Mouse (Mus musculus): ENCODE results near the gene Ces2e. TPM values are rescaled to one million over a fixed set of nuclear protein-coding genes. Genes with fewer than 3 reads are reported as not detected.
"Not testable (repeated sequence)": the region's sequence is repeated elsewhere in the genome, so short reads cannot be mapped to it uniquely, and the experiment has no call there.

Ces2e gene
- total RNA-seq (2014; rRNA removed), result not detected in 2 replicates
- not detected in 2 replicates for polyA plus RNA-seq (2015; fragmentation: Nextera tagmentation; extraction: Ambion mirVana)

DNA sequence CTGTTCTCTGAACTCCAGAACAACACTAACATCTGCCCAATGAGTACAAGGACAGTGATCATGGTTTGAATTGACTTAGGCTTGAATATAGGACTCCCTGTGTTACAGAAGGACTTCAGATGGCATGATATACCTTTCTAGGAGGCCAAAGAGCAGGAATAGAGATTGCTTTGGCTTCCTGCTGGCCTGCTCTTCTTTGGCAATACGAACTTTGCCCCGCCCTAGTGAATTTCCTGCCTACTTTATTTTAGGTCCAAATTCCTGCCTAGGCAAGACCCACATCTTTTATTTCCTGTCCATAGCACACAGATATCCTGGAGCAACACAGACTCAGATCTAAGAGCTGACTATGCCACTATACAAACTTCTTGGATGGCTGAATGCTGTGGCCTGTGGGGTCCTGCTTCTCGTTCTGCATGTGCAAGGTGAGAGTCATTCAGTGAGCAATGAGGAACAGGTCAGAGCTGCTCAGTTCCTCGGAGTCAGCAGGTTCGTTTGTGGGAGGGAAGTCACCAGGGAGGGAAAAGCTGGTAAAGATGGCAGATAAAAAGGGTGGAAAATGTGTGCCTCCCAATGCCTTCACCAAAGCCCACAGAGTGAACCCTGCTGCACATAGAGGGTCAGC, at the start of gene Ces2e:
Gene Ces2e, plus strand, starts transcription at position 289 of the 625 bp plus-strand sequence.
- H3K4me2 ChIP-seq (ENCODE audit: low read depth, low read length, poor library complexity, severe bottlenecking), result no peak within 1 kb of the TSS
- no peak within 1 kb of the TSS for H3K9ac ChIP-seq (replicated peaks; ENCODE audit: low read length, poor library complexity, severe bottlenecking)
- no peak within 1 kb of the TSS for H3K4me3 ChIP-seq (ENCODE audit: low read depth, low read length)
- 69% methylated on average over 5 of the region's 5 CpGs for WGBS
- no peak for DNase-seq (ENCODE audit: low spot score)
- H3K36me3 ChIP-seq (ENCODE audit: insufficient read depth, low read length), result no peaks in the 10 kb centered on the region
- no peaks in the 10 kb centered on the region for H3K9me3 ChIP-seq (ENCODE audit: low read length)
- H3K27ac ChIP-seq (ENCODE audit: low read depth, low read length), result no peak within 1 kb of the TSS
- no peak for TF ChIP-seq CTCF (IDR thresholded peaks at IDR 0.05)
- no peak for ATAC-seq (ENCODE audit: low FRiP score)
- no peaks in the 10 kb centered on the region for H3K27me3 ChIP-seq (ENCODE audit: insufficient read depth, low read length)
- no peaks in the 10 kb centered on the region for H3K4me1 ChIP-seq (ENCODE audit: insufficient read depth, low read length)

DNA sequence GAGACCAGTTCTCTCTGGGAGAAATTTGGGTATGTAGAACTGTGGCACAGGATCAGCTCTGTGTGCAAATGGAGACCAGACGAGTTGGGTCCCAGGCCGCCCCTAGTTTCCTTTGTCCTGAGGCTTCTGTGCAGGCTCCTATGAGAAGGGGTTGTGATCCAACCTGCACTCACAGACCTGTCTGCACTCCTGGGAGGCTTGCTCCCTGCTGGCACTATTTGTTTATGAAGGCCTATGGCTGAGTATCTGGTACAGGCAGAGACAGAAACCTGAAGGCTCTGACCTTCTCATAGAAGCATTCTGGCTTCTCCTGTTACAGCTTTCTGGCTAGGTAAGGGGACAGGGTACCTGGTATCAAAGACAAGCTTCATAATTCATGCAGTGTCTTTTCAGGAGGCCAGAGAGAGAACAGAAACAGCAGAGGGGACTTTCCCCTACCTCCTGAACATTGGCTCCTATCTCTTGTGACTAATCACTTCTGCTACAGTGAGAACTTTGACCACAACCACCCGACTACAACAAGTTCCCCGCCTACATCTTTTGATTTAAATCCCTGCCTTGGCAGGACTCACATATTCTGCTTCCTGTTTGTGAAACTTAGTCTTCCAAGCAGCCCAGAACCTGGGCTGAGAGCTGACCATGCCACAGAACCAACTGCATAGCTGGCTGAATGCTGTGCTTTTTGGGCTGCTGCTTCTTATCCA, 39.7 kb upstream of the Ces2e start:
- not testable (repeated sequence) for H3K27ac ChIP-seq (ENCODE audit: low read depth, low read length); ATAC-seq (ENCODE audit: low FRiP score); H3K4me2 ChIP-seq (ENCODE audit: low read depth, low read length, poor library complexity, severe bottlenecking); H3K9me3 ChIP-seq (ENCODE audit: low read length); H3K9ac ChIP-seq (replicated peaks; ENCODE audit: low read length, poor library complexity, severe bottlenecking); H3K4me3 ChIP-seq (ENCODE audit: low read depth, low read length); H3K4me1 ChIP-seq (ENCODE audit: insufficient read depth, low read length); H3K27me3 ChIP-seq (ENCODE audit: insufficient read depth, low read length); H3K36me3 ChIP-seq (ENCODE audit: insufficient read depth, low read length); DNase-seq (ENCODE audit: low spot score)
- no CpG with 5 or more reads among the region's 4 CpGs for WGBS

DNA sequence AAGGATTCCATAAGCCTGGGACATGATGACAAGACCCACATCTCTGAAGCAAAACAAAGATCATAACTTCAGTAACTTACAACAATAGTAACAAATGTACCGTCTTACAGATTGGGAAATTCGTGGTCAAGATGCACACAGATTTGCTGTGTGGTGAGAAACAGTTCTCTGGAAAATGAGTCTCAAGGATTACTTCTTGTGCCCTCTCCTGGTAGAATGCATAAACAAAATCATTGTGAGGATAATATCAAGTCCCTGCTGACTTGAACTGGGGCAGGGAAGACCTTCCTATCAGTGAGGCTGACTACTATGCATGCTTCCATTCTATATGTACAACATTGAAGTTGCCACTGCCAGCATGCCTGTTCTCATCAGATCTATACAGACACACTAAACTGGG, 24.3 kb upstream of the Ces2e start:
- H3K4me3 ChIP-seq (ENCODE audit: low read depth, low read length), result no peak overlapping the region
- 84% methylated on average over 2 of the region's 2 CpGs for WGBS
- DNase-seq (ENCODE audit: low spot score) (no peak), ATAC-seq (ENCODE audit: low FRiP score) (no peak)
- H3K4me1 ChIP-seq (ENCODE audit: insufficient read depth, low read length), result no peaks in the 10 kb centered on the region
- H3K4me2 ChIP-seq (ENCODE audit: low read depth, low read length, poor library complexity, severe bottlenecking), result no peak overlapping the region
- no peaks in the 10 kb centered on the region for H3K27me3 ChIP-seq (ENCODE audit: insufficient read depth, low read length)
- H3K27ac ChIP-seq (ENCODE audit: low read depth, low read length), result no peak overlapping the region
- H3K9ac ChIP-seq (replicated peaks; ENCODE audit: low read length, poor library complexity, severe bottlenecking), result no peak overlapping the region
- TF ChIP-seq CTCF (IDR thresholded peaks at IDR 0.05), result peak; percentile 20; the same call in 1 of the 2 replicates
- H3K9me3 ChIP-seq (ENCODE audit: low read length), result no peaks in the 10 kb centered on the region
- H3K36me3 ChIP-seq (ENCODE audit: insufficient read depth, low read length), result no peaks in the 10 kb centered on the region

DNA sequence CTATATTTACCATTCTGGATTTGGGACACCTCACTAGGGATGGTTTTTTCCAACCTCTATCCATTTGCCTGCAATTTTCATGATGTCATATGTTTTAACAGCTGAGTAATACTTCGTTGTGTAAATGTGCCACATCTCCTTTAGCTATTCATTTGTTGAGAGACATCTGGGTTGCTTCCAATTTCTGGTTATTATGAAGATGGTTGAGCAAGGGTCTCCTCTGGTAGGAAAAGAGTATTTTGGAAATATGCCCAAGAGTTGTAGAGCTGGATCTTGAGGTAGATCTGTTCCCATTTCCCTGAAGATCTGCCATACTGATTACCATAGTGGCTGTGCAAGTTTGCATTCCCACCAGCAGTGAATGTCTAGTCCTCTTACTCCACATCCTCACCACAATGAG, 18.9 kb upstream of the Ces2e start:
- H3K36me3 ChIP-seq (ENCODE audit: insufficient read depth, low read length), result no peaks in the 10 kb centered on the region
- DNase-seq (ENCODE audit: low spot score), result no peak
- no peak overlapping the region for H3K9ac ChIP-seq (replicated peaks; ENCODE audit: low read length, poor library complexity, severe bottlenecking)
- no peak for ATAC-seq (ENCODE audit: low FRiP score)
- no peak overlapping the region for H3K4me3 ChIP-seq (ENCODE audit: low read depth, low read length)
- no peaks in the 10 kb centered on the region for H3K9me3 ChIP-seq (ENCODE audit: low read length)
- H3K27me3 ChIP-seq (ENCODE audit: insufficient read depth, low read length), result no peaks in the 10 kb centered on the region
- no peaks in the 10 kb centered on the region for H3K4me1 ChIP-seq (ENCODE audit: insufficient read depth, low read length)
- H3K4me2 ChIP-seq (ENCODE audit: low read depth, low read length, poor library complexity, severe bottlenecking), result no peak overlapping the region
- no peak for TF ChIP-seq CTCF (IDR thresholded peaks at IDR 0.05)
- WGBS, result 55% methylated on average over 1 of the region's 1 CpGs
- H3K27ac ChIP-seq (ENCODE audit: low read depth, low read length), result no peak overlapping the region

DNA sequence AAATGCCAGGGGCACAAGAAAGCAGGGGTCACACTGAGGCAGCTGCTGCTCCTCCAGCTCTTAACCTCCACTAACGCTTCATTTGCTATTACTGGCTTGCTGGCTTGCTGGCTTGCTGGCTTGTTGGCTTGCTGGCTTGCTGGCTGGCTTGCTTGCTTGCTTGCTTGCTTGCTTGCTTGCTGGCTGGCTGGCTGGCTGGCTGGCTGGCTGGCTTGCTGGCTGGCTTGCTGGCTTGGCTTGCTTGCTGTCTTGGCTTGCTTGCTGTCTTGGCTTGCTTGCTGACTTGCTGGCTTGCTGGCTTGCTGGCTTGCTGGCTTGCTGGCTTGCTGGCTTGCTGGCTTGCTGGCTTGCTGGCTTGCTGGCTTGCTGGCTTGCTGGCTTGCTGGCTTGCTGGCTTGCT, 17.0 kb upstream of the Ces2e start:
- peak; percentile 61 for DNase-seq (ENCODE audit: low spot score)
- H3K4me2 ChIP-seq (ENCODE audit: low read depth, low read length, poor library complexity, severe bottlenecking); H3K9me3 ChIP-seq (ENCODE audit: low read length); H3K36me3 ChIP-seq (ENCODE audit: insufficient read depth, low read length); H3K27ac ChIP-seq (ENCODE audit: low read depth, low read length); H3K4me1 ChIP-seq (ENCODE audit: insufficient read depth, low read length); H3K9ac ChIP-seq (replicated peaks; ENCODE audit: low read length, poor library complexity, severe bottlenecking); ATAC-seq (ENCODE audit: low FRiP score); H3K4me3 ChIP-seq (ENCODE audit: low read depth, low read length); H3K27me3 ChIP-seq (ENCODE audit: insufficient read depth, low read length): not testable (repeated sequence)
- whole genome bisulfite sequencing, result 44% methylated on average over 1 of the region's 1 CpGs

DNA sequence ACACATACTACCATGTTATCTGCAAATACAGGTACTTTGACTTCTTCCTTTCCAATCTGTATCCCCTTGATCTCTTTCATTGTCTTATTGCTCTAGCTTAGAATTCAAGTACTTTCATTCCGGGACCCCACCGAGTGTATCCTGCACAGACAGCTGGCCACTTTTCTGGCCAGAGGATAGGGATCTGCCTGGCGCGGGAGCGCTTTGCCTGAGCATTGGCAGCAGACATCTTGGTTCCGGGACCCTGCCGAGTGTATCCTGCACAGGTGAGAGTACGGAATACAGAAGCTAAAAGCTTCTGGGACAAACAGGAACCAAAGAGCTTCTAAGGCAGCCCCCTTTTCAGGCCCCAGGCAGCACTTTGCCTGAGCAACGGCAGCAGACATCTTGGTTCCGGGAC, 16.4 kb upstream of the Ces2e start:
- 94% methylated on average over 10 of the region's 10 CpGs for WGBS
- not testable (repeated sequence) for H3K27ac ChIP-seq (ENCODE audit: low read depth, low read length); H3K4me3 ChIP-seq (ENCODE audit: low read depth, low read length); H3K9ac ChIP-seq (replicated peaks; ENCODE audit: low read length, poor library complexity, severe bottlenecking); ATAC-seq (ENCODE audit: low FRiP score); H3K4me2 ChIP-seq (ENCODE audit: low read depth, low read length, poor library complexity, severe bottlenecking); H3K4me1 ChIP-seq (ENCODE audit: insufficient read depth, low read length); H3K36me3 ChIP-seq (ENCODE audit: insufficient read depth, low read length); DNase-seq (ENCODE audit: low spot score); H3K9me3 ChIP-seq (ENCODE audit: low read length); H3K27me3 ChIP-seq (ENCODE audit: insufficient read depth, low read length)

All from midbrain, postnatal 0 days (tissue).